Mouse (Mus musculus): ENCODE results near the gene Tomm22.

The Tomm22 gene

GRCm38 (mm10) chr15:79720267-79720666, 49.6 kb downstream of the Tomm22 start:
- no peak for DNase-seq (ENCODE audit: extremely low spot score, low read depth, low spot score)

- DNase-seq (ENCODE audit: extremely low spot score, low read depth, low spot score) = no peak
Measured at GRCm38 (mm10) chr15:79720796-79721195, 50.1 kb downstream of the Tomm22 start.

All from hindlimb bud, embryonic 11.5 days (tissue).